Mouse (Mus musculus) small intestine, adult 2 months (tissue): ENCODE measurements around the gene Tsga10ip.

Experiments used
- CTCF ChIP-seq: fragments of 200-500 bp; IDR thresholded peaks from 2 replicates; pipeline ENCODE4 v1.5.1; 2012; ENCODE audit warnings: low read depth, mild to moderate bottlenecking, control low read depth, inconsistent platforms, low read length, moderate library complexity, mixed read lengths; ENCODE audit not compliant: insufficient replicate concordance, insufficient read length; ENCODE audit errors: extremely low read depth
- POLR2A ChIP-seq: fragments of 200-500 bp; IDR thresholded peaks from 2 replicates; pipeline ENCODE4 v1.6.1; 2012; ENCODE audit warnings: low read depth, mild to moderate bottlenecking, control low read depth, inconsistent platforms, low read length, moderate library complexity

- TF ChIP-seq POLR2A (no peak), CTCF (no peak)
Measured at GRCm38 (mm10) chr19:5424092-5424781, 21.9 kb upstream of the Tsga10ip start.
